Mouse (Mus musculus): ENCODE results near the gene Impad1. TPM values are rescaled to one million over a fixed set of nuclear protein-coding genes. Genes with fewer than 3 reads are reported as not detected.
A peak's percentile ranks its signal among the peaks of the same experiment; 100 is the strongest.

Impad1 gene
- total RNA-seq (2015) (28.1 and 31.2 TPM in 2 replicates), total RNA-seq (2017) (31.3 and 31.5 TPM in 2 replicates)

GRCm38 (mm10) chr4:4792992-4793834 is at the start of gene Impad1:
Gene Impad1 (minus strand): TSS chr4:4793355.
- ATAC-seq (ENCODE audit: poor library complexity, severe bottlenecking), result peak; percentile 88

DNA sequence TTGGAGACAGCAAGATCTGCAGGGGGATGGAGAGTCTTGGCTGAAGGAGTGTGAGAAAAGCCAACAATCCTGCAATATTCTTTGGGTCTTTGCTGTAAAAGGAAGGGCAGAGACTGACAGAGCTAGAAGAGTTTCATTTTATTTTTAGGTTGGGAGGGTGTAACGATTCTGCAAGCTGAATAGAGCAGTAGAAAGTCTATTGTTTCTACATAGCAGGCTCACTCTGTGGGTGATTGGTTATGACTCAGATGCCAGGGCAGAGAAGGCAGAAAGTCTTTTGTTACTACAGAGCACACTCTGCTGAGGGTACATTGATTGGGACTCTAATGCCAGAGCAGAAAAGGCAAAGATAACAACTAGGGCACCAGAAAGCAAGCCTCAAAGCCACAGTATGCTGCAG is 47.0 kb upstream of the Impad1 start:
- no peak for ATAC-seq (ENCODE audit: poor library complexity, severe bottlenecking)

GRCm38 (mm10) chr4:4833789-4834295 is 40.7 kb upstream of the Impad1 start:
- no peak for ATAC-seq (ENCODE audit: poor library complexity, severe bottlenecking)

- no peak for ATAC-seq (ENCODE audit: poor library complexity, severe bottlenecking)
These were observed 35.0 kb upstream of the Impad1 start for GRCm38 (mm10) chr4:4828131-4828530.

GRCm38 (mm10) chr4:4822119-4822518 is 29.0 kb upstream of the Impad1 start:
- ATAC-seq (ENCODE audit: poor library complexity, severe bottlenecking), result no peak

GRCm38 (mm10) chr4:4792141-4792991 is 789 bp downstream of the Impad1 start:
- ATAC-seq (ENCODE audit: poor library complexity, severe bottlenecking), result peak; percentile 53

DNA sequence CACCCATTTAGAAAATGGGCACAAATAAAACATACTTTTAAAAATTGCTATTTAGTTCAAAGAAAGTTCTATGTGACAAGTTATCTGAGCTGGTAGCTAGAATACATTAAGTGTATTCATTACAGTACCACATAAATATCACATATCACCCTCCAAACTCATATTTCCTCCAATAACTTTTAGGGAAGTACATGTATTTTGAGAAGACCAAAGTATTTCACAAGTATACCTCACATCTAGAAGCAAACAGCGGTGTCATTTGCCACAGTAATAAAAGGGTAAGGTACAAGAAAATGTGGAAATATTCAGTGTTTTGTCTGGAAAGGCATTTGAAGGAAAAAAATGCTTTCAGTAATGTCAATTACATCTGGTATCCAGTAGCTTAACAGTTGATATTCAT is 2.0 kb downstream of the Impad1 start:
- ATAC-seq (ENCODE audit: poor library complexity, severe bottlenecking), result peak; percentile 28

DNA sequence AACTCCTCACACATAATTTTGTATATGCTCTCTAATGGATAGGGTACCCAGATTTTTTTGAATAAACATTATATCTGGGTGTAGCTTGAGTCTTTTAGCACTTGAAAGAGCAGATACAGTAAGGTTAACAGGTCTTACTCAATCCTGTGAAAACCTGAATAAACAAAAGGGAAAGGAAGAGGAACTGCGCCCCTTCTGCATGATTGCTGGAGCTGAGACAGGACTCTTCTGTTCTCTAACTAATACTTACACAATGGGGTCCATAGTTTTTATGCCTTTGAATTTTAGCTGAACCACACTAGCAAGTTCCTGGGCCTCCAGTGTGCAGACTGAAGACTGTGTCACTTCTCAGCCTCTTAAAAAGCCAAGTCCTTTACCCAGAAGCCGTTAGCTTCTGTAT is 8.0 kb downstream of the Impad1 start:
- no peak for ATAC-seq (ENCODE audit: poor library complexity, severe bottlenecking)

GRCm38 (mm10) chr4:4784305-4784704 is 8.8 kb downstream of the Impad1 start:
- no peak for ATAC-seq (ENCODE audit: poor library complexity, severe bottlenecking)

GRCm38 (mm10) chr4:4783686-4783957 is 9.5 kb downstream of the Impad1 start:
- ATAC-seq (ENCODE audit: poor library complexity, severe bottlenecking), result no peak

- no peak for ATAC-seq (ENCODE audit: poor library complexity, severe bottlenecking)
These were observed 10.1 kb downstream of the Impad1 start for GRCm38 (mm10) chr4:4782882-4783685.

DNA sequence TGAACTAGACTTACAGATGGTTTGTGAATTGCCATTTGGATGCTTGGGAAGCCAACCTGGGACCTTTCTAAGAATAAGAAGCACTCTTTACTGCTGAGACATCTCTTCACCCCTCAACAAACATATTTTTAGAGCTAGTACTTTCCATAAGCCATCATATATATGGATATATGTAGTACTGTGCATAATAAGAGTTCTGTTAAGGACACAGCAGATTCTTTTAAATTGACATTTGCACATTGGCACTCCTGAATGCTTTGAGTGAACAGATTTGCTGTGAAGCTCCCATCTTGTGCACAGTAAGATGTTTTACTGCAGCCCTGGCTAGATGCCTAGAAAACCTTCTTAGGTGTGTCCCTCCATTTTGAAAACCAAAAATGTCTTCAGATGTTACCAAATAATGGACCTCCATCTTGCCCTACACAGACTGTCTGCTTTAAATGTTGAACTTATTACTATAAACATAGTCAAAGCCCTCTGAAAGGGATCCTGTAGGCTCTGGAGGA is 13.8 kb downstream of the Impad1 start:
- no peak for ATAC-seq (ENCODE audit: poor library complexity, severe bottlenecking)

DNA sequence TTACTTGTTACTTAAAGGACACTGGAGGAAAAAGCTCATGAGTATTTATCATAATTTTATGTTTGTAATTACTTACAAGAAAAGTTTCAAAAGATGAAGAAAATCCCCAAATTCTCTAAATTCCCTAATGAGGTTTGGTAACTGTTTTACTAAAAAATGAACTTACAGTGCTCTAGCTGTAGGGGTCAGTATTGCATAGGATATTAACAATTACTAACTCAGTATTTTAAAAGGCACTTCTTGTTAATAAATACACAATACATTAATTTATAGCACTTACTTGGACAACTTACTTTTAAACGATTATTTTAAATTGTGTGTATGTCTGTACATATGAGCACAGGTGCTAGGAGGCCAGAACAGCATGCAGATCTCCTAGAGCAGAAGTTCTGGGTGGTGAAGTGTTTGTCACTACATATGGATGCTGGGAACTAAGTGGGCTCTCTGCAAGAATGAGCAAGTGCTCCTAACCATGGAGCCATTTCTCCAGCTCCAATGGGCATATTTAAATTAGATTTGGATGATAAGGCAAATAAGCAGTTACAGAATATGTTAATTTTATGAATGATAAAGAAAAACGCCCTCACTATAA is 21.5 kb downstream of the Impad1 start:
- ATAC-seq (ENCODE audit: poor library complexity, severe bottlenecking), result peak; percentile 60; the same call in 1 of the 2 replicates

- ATAC-seq (ENCODE audit: poor library complexity, severe bottlenecking), result no peak
These were observed 27.3 kb downstream of the Impad1 start for GRCm38 (mm10) chr4:4765806-4766205.

- ATAC-seq (ENCODE audit: poor library complexity, severe bottlenecking), result no peak
These were observed 34.8 kb downstream of the Impad1 start for GRCm38 (mm10) chr4:4758376-4758775.

DNA sequence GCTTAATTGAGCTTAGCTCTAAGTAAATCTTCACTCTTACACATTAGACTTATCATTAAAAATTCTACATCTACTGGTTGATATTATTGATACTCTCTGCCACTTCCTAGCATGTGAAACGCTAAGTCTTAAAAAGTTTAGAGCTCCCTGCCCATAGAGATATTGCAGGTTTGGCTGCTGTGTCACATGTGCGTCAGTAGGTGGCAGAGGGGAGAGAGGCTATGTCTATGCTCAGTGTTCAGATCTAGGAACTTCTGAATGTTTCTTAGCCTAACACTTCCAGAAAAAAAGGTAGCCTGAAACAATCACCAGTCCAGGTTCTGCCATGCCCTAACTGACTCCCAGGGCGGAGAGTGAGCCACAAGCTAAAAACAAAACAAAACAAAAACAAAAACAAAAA is 63.7 kb downstream of the Impad1 start:
- ATAC-seq (ENCODE audit: poor library complexity, severe bottlenecking), result no peak

DNA sequence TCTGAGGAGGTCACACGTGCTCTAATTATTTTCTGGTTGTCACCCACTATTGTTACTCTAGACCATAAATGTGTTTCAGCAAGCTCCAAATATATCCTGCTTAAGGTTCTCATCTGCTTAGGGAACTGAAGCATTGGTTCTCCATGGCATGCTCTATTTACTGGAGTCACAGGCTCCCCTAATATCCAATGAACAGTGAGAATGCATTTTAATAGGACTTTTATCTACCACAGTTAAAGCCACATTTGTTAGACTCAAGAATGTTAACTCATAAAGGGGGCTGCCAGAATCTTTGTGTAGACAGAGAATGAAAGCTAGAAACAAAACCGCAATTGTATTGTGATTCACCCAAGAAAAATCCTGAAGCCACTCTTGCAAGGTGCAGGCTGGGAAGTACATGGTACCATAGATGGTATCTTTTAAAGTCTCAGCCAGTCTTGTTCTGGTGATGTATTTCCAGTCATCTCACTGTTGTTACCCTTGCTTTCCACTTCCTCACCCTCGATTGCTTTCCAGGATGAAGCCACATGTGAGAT is 66.8 kb downstream of the Impad1 start:
- no peak for ATAC-seq (ENCODE audit: poor library complexity, severe bottlenecking)

- no peak for ATAC-seq (ENCODE audit: poor library complexity, severe bottlenecking)
These were observed 69.3 kb downstream of the Impad1 start for GRCm38 (mm10) chr4:4723821-4724220.

GRCm38 (mm10) chr4:4722081-4722480 is 71.1 kb downstream of the Impad1 start:
- no peak for ATAC-seq (ENCODE audit: poor library complexity, severe bottlenecking)

DNA sequence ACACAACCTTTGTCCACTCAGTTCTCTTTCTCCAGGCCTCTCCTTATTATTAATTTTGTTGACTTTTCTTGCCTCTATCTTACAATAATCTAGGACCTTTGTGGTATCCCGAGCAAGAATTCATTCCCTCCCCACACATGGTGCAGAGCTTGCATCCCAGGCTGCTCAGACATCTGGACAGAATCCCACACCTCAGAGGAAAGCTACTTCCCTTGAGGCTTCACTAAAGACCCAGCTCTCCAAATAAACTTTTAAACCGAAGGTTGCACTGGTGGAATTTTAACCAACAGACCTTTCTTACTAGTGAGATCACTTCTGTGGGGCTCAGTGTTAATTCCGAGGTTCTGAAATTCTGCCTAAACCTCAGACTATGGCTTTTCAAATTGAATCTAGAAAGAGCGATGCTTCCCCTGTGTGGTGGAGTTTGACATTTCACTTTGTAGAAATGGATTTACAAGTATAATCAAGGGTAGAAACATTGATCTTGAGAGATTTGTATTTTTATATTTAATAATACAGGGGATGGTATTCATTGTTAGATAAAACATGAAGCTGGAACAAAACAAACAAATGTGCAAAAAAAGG is 75.3 kb downstream of the Impad1 start:
- no peak for ATAC-seq (ENCODE audit: poor library complexity, severe bottlenecking)

All from megakaryocyte, adult 5-6 weeks (primary cell).